Mouse (Mus musculus) mesoderm, embryonic 11.5 days (tissue): ENCODE data around the gene Slc35c2.
A peak's percentile ranks its signal among the peaks of the same experiment; 100 is the strongest.

Source experiments
- DNase-seq: peaks from one replicate; pipeline ENCODE4 v3.0.0-alpha.2; 2012; ENCODE audit warnings: low read depth, low spot score

Gene Slc35c2

GRCm38 (mm10) chr2:165312381-165312780, 24.7 kb upstream of the Slc35c2 start:
- no peak for DNase-seq

GRCm38 (mm10) chr2:165311577-165311976, 23.9 kb upstream of the Slc35c2 start:
- DNase-seq = no peak

- DNase-seq = no peak
These were observed 23.3 kb upstream of the Slc35c2 start for GRCm38 (mm10) chr2:165310818-165311425.

GRCm38 (mm10) chr2:165307801-165308200, 20.1 kb upstream of the Slc35c2 start:
- DNase-seq = no peak

GRCm38 (mm10) chr2:165305438-165305837, 17.8 kb upstream of the Slc35c2 start:
- no peak for DNase-seq

GRCm38 (mm10) chr2:165304819-165305218, 17.1 kb upstream of the Slc35c2 start:
- DNase-seq = no peak

DNA sequence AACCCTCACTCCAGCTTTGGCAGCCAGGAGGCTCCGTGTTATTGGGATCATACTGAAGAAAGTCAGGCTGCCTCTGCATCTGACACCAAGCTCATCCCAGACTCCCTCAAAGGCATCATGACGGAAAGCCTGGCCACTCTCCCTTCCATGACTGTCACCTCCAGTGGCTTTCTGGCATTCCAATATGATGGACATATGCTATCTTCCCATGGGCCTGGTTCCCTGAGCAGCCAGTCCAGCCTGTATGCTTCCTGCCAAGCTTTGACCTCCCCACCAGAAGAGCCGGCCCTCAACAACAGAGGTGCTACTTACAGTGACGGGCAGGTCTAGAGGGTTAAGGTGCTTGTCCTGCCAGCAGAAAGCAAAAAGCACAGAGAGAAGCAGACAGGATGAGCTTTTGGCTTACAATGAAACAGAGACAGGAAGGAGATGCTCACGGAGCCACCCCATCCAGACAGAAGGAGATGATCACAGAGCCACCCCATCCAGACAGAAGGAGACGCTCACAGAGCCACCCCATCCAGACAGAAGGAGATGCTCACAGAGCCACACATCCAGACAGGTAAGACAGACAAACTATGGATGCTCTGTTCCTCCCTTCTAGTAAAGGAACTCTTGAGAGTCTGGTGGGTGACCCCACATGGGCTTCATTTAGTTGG, 15.8 kb upstream of the Slc35c2 start:
- no peak for DNase-seq

DNA sequence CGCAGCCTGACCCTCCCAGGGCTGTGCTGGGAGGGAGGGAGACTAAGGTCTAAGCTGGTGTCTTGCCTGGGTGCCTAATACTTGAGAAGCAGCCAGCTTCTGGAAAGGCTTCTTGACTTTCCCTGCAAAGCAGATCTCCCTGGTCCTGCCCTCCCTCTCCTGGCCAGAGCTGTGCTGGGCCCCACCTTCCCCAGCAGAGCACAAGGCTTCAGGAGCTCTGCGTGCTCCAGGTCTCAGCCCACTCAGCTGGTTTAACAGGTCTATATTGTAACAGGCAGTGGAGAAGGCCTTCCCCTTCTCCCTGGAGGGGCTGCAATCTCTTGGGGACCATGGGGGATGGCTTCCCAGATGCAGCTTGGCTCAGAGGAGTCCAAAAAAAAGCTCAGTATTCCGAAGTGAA, 13.7 kb upstream of the Slc35c2 start:
- no peak for DNase-seq

- DNase-seq = no peak
These were observed 13.2 kb upstream of the Slc35c2 start for GRCm38 (mm10) chr2:165300885-165301284.

DNA sequence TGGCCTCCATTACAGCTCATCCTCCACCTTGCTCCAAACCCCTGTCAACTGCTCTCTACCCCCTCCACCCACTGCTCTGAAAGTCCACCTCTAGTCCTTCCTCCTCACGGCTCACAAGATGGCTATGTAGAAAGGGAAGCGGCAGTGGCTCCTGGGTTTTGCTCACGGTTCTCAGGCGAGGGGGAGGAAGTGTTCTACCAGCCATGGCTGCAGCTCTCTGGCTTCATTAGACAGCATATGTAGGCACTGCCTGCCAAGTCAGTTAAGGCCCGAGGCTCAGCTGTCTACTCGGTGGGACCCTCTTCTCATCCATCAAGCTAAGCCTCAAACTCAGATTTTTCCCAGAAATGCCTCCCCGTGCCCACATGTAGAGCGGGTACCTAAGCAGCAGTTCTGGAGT, 12.8 kb upstream of the Slc35c2 start:
- no peak for DNase-seq

DNA sequence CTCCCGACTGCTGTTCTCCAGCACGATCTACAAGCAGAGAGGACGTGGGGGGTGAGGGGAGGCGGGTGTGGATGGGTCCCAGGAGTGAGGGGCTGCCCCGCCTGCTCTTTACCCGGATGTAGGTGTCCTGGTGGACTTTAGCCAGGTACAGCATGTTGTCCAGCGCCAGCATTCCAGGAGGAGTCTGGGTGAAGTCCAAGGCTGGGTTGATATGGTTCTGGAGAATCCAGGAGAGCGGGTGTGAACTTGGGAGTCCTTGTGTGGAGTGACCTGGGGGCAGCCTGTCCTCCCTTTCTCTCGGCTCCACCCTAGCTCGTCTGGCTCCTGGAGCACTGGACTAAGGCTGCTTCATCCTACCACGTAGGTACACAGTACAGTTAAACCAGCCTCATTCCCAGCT, 9.8 kb upstream of the Slc35c2 start:
- DNase-seq = no peak

DNA sequence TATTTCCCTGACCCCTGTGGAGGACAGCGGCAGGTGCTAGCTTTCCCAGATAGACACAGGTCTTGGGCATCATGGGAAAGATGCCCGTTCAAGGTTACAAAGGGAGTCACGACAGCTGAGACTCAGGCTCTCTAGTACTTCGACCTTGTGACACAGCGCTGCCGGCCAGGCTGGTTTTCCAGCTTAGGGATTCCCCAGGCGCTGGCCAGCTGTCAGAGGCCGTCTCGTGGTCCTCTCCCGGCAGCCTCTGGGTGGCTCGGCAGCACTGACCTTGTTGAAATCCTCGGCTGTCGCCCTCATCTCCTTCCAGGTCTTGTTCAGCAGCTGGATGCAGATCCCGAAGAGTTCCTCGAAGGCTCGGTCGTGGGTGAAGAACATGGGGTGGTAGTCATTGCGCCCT, 8.9 kb upstream of the Slc35c2 start:
- DNase-seq = no peak

DNA sequence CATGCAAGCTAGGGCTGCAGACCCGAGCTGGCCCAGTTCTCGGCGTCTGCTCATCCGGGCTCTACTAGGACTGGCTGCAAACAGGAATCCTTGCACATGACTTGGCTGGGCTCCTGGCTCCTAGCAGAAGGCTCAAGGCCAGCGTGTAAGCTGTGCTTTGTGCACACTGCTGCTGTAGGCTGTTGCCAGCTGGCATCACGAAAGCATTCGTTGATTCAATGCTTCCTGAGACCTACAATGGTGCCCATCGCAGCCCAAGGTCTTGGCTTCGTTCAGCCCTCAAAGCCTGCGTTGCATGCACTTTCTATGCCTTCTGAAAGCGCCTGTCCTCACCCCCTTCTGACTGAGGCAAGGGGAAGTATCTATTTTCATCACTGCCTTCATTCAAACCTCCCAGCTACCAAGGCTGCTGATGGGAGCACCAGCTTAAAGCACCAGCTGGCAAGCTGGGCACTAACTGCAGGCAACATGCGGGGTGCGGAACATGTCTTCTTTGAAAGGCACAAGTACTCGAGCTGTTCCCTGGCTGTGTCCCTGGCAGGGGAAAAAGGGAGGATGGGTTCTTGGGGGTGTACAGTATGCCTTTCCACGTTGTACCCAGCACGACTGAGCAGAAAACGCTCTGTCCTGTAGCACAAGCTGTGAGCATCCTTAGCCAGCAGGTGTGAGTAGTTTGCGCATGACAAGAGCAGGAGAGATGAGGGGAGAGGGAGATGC, 804 bp upstream of the Slc35c2 start:
- no peak for DNase-seq

- no peak for DNase-seq
These were observed 1.1 kb downstream of the Slc35c2 start for GRCm38 (mm10) chr2:165286361-165287201.

DNA sequence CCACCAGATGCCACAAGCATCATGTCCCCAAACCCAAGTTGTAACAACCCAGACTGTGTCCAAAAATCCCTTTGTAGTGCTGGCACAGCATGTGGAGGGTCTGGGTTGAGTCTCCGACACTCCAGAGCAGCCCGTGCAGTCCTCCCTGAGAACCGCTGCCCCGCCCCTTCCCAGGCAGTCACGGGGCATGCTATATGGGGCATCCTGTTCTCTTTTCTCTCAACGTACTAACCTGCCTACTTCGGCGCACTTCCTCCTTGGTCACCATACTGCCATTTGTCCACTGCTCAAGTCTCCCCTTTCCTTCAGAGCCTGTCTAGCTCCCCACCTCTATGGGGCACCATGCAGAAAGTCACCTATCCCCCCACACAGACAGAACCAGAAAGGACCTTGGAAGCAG, 2.0 kb downstream of the Slc35c2 start:
- DNase-seq = no peak

- DNase-seq = no peak
These were observed 2.6 kb downstream of the Slc35c2 start for GRCm38 (mm10) chr2:165285034-165285433.

DNA sequence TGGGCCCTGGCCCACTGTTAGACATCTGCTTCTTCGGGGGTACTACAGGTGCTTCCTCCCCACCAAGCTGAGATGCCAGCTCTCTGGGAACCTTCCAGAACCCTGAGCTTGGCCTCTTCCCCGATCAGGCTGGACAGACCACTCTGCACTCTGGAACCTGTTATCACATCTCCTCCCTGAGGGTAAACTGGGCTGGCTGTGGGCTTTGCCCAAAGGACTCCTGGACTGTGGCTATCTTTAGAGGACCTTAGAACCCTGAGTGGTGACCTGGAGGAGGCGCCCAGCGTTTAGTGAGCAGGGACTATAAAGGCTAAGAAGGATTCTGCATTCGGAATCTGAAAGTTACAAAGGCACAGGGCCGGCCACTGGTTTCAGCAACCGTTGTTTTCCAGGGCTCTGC, 3.3 kb downstream of the Slc35c2 start:
- DNase-seq = no peak

GRCm38 (mm10) chr2:165283644-165284043, 4.0 kb downstream of the Slc35c2 start:
- no peak for DNase-seq

DNA sequence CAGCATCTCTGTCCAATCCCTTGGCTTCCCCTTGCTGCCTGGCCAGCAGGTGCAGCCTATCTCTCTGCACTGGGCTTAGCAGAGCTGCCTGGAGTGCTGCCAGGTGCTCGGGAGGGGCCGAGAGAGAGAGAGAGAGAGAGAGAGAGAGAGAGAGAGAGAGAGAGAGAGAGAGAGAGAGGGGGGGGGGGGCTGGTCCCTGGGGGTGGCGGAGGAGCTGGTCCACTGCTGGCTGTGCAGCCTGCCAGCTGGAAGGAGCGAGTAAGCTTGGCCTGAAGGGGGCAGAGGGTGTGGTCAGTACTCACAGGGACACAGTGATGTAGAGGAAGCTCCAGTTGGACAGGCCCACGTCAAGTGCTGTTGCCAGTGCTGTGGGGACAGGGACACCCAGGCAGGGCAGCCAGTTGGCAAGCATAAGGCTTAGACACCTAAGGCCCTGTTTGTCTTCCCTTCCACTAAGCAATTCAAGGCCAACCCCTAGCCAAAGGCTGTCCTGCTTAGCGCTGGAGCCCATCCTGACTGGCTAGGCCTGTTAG, 5.8 kb downstream of the Slc35c2 start:
- DNase-seq = no peak

- DNase-seq = no peak
These were observed 8.3 kb downstream of the Slc35c2 start for GRCm38 (mm10) chr2:165279351-165279750.

DNA sequence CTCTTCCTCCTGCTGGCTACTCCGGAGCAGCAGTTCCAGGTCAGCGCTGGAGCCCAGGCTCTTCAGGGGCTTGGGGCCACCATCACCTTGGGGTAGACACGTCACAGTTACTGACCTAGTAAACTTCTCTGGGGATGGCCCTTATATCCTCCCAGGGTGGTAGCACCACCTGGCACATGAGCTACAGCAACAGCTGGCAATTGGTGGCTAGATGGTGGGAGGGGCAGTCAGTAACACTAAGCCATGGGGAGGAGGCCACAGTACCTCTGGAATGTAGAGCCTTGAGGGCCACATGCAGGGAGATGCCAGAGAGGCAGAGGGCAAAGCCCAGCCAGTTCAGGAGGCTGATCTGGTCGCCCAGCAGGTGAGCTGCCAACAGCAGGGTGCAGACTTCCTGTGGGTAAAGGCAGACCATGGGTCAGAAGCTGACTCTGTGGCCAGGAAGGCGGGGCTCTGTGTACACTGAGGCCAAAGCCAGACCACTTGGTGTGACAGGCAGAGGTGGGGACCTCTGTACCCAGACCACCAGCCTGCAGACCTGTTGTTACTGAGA, 10.4 kb downstream of the Slc35c2 start:
- no peak for DNase-seq

GRCm38 (mm10) chr2:165275824-165276223, 11.8 kb downstream of the Slc35c2 start:
- DNase-seq = peak; percentile 61
